Mouse (Mus musculus): ENCODE data around the gene Polr1d. TPM values are rescaled to one million over a fixed set of nuclear protein-coding genes. Genes with fewer than 3 reads are reported as not detected.

Gene Polr1d
- polyA plus RNA-seq, 1 experiment from 2014 or later, result 87.3 TPM

DNA sequence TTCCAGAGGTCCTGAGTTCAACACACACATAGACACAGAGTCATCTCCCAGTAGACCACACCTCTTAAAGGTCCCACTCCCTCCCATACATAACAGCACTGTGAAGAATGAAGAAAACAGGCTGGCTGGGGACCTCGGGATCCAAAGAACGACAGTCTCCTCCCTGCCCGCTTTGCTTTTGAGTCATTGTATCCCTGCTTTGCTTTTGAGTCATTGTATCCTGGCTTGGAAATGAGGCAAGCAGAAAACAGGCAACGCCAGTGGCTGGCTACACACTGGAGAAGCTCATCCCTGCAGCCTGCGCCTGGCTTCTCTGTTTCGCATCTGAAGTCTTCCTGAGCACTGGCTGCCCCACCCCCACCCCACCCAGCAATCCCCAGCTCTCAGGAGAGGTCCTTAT is 40.2 kb downstream of the Polr1d start:
- Histone ChIP-seq H3K4me3 (ENCODE audit: low read length) (no peak overlapping the region), H3K9ac (ENCODE audit: low read length) (no peak overlapping the region), H3K4me1 (ENCODE audit: control insufficient read depth, insufficient read depth, low read length) (no peaks in the 10 kb centered on the region), H3K27ac (ENCODE audit: low read length) (no peak overlapping the region), H3K27me3 (ENCODE audit: control insufficient read depth, insufficient read depth, low read length) (no peaks in the 10 kb centered on the region), H3K9me3 (replicated peaks; ENCODE audit: control insufficient read depth, low read length) (peaks cover 8% of the 10 kb centered on the region; the same call in 1 of the 2 replicates), H3K4me2 (ENCODE audit: low read depth, low read length) (no peak overlapping the region), H3K36me3 (ENCODE audit: control insufficient read depth, insufficient read depth) (peaks cover 5% of the 10 kb centered on the region)
- WGBS, result 43% methylated on average over 6 of the region's 6 CpGs
- no peak for ATAC-seq (replicated peaks; ENCODE audit: extremely low read depth, insufficient read depth, low FRiP score)

DNA sequence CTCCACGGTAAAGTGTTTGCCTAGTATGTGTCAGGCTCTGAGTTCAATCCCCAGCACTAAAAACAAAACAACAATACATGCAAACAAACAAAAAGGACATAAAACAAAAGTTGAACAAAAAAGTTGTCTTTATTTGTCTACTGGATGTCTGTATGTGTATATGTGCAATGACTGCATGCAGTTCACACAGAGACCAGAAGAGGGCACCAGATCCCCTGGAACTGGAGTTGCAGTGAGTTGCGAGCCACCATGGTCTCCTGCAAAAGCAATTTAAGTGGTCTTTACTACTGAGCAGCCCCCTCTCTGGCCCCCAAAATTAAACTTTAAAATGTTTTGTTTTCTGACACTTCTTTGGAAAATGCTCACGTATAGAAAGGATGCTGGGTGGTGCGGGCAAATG is 44.3 kb downstream of the Polr1d start:
- Histone ChIP-seq H3K9ac (ENCODE audit: low read length) (no peak overlapping the region), H3K27ac (ENCODE audit: low read length) (no peak overlapping the region), H3K4me2 (ENCODE audit: low read depth, low read length) (no peak overlapping the region), H3K27me3 (ENCODE audit: control insufficient read depth, insufficient read depth, low read length) (no peaks in the 10 kb centered on the region; the same call in 1 of the 2 replicates), H3K36me3 (ENCODE audit: control insufficient read depth, insufficient read depth) (no peaks in the 10 kb centered on the region), H3K4me3 (ENCODE audit: low read length) (no peak overlapping the region), H3K9me3 (replicated peaks; ENCODE audit: control insufficient read depth, low read length) (0 out of 2 replicates have a peak, but pooled peaks cover 6% of the 10 kb centered on the region), H3K4me1 (ENCODE audit: control insufficient read depth, insufficient read depth, low read length) (no peaks in the 10 kb centered on the region)
- 92% methylated on average over 4 of the region's 4 CpGs for WGBS
- no peak for ATAC-seq (replicated peaks; ENCODE audit: extremely low read depth, insufficient read depth, low FRiP score)

DNA sequence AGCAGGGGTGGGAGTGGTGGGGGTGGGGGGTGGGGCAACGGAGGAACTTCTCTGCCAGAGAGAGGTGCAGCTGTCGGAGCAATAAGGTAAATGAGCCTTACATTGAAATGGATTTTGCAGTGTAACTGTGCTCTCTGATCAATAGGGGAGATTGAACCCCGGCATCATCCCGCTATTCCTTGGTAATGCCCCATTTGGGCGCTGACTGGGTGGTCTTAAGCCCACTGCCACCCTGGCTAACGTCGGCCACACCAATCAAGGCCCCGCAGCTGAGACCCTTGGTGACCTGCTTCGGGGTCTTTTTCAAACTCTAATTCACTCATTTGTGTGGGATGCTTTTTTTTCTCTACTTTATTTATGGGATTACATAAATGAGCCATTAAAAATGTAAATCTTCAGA is 47.9 kb downstream of the Polr1d start:
- Histone ChIP-seq H3K4me3 (ENCODE audit: low read length) (no peak overlapping the region), H3K27me3 (ENCODE audit: control insufficient read depth, insufficient read depth, low read length) (no peaks in the 10 kb centered on the region; the same call in 1 of the 2 replicates), H3K9me3 (replicated peaks; ENCODE audit: control insufficient read depth, low read length) (peaks cover 7% of the 10 kb centered on the region; the same call in 1 of the 2 replicates), H3K4me1 (ENCODE audit: control insufficient read depth, insufficient read depth, low read length) (no peaks in the 10 kb centered on the region), H3K9ac (ENCODE audit: low read length) (no peak overlapping the region), H3K4me2 (ENCODE audit: low read depth, low read length) (no peak overlapping the region), H3K27ac (ENCODE audit: low read length) (no peak overlapping the region), H3K36me3 (ENCODE audit: control insufficient read depth, insufficient read depth) (no peaks in the 10 kb centered on the region)
- 65% methylated on average over 9 of the region's 9 CpGs for WGBS
- no peak for ATAC-seq (replicated peaks; ENCODE audit: extremely low read depth, insufficient read depth, low FRiP score)

DNA sequence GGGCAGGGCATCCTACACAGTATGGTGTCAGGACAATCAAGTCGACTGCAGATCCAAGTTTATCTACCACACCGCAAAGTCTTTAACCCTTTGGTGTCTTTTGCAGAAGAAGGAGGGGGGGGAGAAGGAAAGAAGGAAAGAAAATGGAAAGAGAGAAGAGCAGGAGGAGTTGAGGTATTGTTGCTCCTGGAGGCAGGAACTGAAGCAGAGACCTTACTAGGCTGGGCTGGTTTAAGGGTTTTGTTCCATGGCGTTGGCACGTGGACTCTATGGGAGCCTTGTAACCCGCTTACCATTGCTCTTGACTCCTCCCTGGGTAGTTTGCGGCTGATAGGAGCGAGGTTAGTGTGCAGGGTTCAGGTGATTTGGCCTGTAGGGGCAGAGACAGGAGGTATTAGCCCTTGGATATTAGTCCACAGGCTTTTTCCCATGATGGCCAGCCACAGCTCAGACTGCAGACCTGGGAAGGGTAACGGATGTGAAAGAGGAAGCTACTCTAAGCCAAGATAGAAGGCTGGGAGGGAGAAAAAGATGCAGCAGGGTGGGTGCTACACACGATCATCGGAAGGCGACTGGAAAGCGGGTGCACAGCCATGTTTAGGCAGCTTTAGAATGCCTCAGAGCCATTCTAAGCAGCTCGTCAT is 48.8 kb downstream of the Polr1d start:
- Histone ChIP-seq H3K36me3 (ENCODE audit: control insufficient read depth, insufficient read depth) (no peaks in the 10 kb centered on the region), H3K4me2 (ENCODE audit: low read depth, low read length) (no peak overlapping the region), H3K9me3 (replicated peaks; ENCODE audit: control insufficient read depth, low read length) (peaks cover 7% of the 10 kb centered on the region; the same call in 1 of the 2 replicates), H3K4me1 (ENCODE audit: control insufficient read depth, insufficient read depth, low read length) (no peaks in the 10 kb centered on the region), H3K9ac (ENCODE audit: low read length) (no peak overlapping the region), H3K4me3 (ENCODE audit: low read length) (no peak overlapping the region), H3K27me3 (ENCODE audit: control insufficient read depth, insufficient read depth, low read length) (no peaks in the 10 kb centered on the region; the same call in 1 of the 2 replicates), H3K27ac (ENCODE audit: low read length) (no peak overlapping the region)
- 82% methylated on average over 13 of the region's 13 CpGs for WGBS
- no peak for ATAC-seq (replicated peaks; ENCODE audit: extremely low read depth, insufficient read depth, low FRiP score)

DNA sequence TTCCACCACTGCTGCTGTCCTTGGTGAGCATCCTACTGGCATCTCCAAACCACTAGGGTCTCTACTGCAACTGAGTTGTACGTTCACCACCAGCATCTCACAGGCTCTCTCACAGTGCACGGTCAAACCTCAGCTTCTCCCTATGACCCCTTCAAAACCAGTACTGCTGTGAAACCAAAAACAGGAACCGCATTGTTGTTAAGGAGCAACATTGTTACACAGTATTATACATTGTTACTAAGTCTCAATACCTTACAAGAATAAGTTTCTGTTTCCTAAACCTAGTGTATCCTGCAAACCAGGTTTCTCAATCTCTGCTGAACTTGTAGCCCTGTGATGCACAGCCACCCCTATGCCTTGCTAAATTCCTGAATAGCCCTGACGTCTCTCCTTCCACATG is 51.0 kb downstream of the Polr1d start:
- Histone ChIP-seq H3K4me3 (ENCODE audit: low read length) (no peak overlapping the region), H3K27me3 (ENCODE audit: control insufficient read depth, insufficient read depth, low read length) (no peaks in the 10 kb centered on the region; the same call in 1 of the 2 replicates), H3K4me1 (ENCODE audit: control insufficient read depth, insufficient read depth, low read length) (no peaks in the 10 kb centered on the region), H3K27ac (ENCODE audit: low read length) (no peak overlapping the region), H3K9me3 (replicated peaks; ENCODE audit: control insufficient read depth, low read length) (peaks cover 5% of the 10 kb centered on the region; the same call in 1 of the 2 replicates), H3K9ac (ENCODE audit: low read length) (no peak overlapping the region), H3K36me3 (ENCODE audit: control insufficient read depth, insufficient read depth) (no peaks in the 10 kb centered on the region), H3K4me2 (ENCODE audit: low read depth, low read length) (no peak overlapping the region)
- WGBS, result 75% methylated on average over 4 of the region's 4 CpGs
- ATAC-seq (replicated peaks; ENCODE audit: extremely low read depth, insufficient read depth, low FRiP score), result no peak

DNA sequence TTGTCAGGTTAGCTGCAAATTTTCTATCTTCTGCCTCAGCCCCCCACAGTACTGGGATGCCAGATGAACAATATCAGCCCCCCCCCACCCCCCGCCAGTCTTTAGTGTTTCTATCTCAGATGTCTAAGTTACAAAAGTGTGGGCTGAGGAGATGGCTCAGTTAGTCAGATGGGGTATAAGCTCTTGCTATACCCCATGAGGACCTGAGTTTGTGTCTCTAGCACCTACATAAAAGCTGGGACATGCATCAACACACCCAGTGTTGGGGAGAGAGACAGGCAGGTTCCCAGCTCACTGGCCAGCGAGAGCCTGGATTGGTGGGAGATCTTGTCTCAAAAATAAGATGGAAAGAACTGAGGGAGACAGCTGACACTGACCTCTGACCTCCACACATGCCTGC is 52.6 kb downstream of the Polr1d start:
- peaks cover 5% of the 10 kb centered on the region; the same call in 1 of the 2 replicates for H3K9me3 ChIP-seq (replicated peaks; ENCODE audit: control insufficient read depth, low read length)
- no peaks in the 10 kb centered on the region for H3K36me3 ChIP-seq (ENCODE audit: control insufficient read depth, insufficient read depth)
- H3K4me2 ChIP-seq (ENCODE audit: low read depth, low read length), result no peak overlapping the region
- ATAC-seq (replicated peaks; ENCODE audit: extremely low read depth, insufficient read depth, low FRiP score), result no peak
- no peak overlapping the region for H3K4me3 ChIP-seq (ENCODE audit: low read length)
- no peak overlapping the region for H3K27ac ChIP-seq (ENCODE audit: low read length)
- no peaks in the 10 kb centered on the region for H3K4me1 ChIP-seq (ENCODE audit: control insufficient read depth, insufficient read depth, low read length)
- no peak overlapping the region for H3K9ac ChIP-seq (ENCODE audit: low read length)
- WGBS, result 83% methylated on average over 2 of the region's 2 CpGs
- no peaks in the 10 kb centered on the region; the same call in 1 of the 2 replicates for H3K27me3 ChIP-seq (ENCODE audit: control insufficient read depth, insufficient read depth, low read length)

DNA sequence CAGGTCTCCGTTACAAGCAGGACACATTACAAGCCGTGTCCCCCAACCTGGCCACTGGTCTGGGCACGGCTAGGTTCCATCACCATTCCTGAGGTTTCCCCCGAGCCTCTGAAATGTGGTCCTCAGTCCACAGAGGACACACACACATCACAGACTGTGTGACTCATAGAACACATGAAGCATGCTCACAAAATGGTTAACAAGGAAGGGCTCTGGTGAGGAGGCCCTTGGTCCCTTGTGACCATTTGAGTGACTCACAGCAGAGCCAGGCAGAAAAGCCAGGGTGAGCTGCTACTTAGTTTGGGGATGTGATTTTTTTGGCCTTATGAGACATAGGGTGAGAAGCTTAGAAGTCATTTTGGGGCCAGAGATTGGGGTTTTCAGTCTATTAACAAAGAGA is 55.1 kb downstream of the Polr1d start:
- ATAC-seq (replicated peaks; ENCODE audit: extremely low read depth, insufficient read depth, low FRiP score), result no peak
- H3K4me3 ChIP-seq (ENCODE audit: low read length), result no peak overlapping the region
- H3K4me2 ChIP-seq (ENCODE audit: low read depth, low read length), result no peak overlapping the region
- peaks cover under 1% of the 10 kb centered on the region; the same call in 1 of the 2 replicates for H3K9me3 ChIP-seq (replicated peaks; ENCODE audit: control insufficient read depth, low read length)
- no peak overlapping the region for H3K27ac ChIP-seq (ENCODE audit: low read length)
- WGBS, result 83% methylated on average over 4 of the region's 4 CpGs
- H3K9ac ChIP-seq (ENCODE audit: low read length), result no peak overlapping the region
- no peaks in the 10 kb centered on the region for H3K27me3 ChIP-seq (ENCODE audit: control insufficient read depth, insufficient read depth, low read length)
- H3K36me3 ChIP-seq (ENCODE audit: control insufficient read depth, insufficient read depth), result no peaks in the 10 kb centered on the region
- H3K4me1 ChIP-seq (ENCODE audit: control insufficient read depth, insufficient read depth, low read length), result no peaks in the 10 kb centered on the region

DNA sequence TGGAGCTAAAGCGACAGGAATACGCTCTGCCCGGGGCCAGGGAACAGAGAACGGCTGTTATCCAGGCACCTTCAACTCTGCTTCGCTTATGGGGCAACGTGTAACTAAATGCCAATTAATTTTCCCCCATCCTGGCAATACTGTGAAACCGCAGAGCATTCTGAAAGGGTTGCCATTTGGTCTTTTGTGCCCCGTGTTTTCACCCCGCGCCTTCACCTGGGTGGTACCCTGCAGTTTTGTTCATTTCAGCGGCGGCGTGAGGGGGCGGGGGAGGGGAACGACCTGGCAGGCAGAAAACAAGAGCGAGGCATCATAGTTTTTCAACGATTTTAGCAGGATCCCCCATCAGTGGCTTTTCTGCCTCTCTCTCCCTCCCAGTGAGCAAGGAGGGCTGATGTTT is 56.8 kb downstream of the Polr1d start:
- H3K9me3 ChIP-seq (replicated peaks; ENCODE audit: control insufficient read depth, low read length), result no peaks in the 10 kb centered on the region
- H3K4me3 ChIP-seq (ENCODE audit: low read length), result peak overlapping the region; percentile 32
- H3K4me2 ChIP-seq (ENCODE audit: low read depth, low read length), result peak overlapping the region; percentile 59
- H3K36me3 ChIP-seq (ENCODE audit: control insufficient read depth, insufficient read depth), result no peaks in the 10 kb centered on the region
- ATAC-seq (replicated peaks; ENCODE audit: extremely low read depth, insufficient read depth, low FRiP score), result no peak
- H3K9ac ChIP-seq (ENCODE audit: low read length), result no peak overlapping the region
- no peak overlapping the region for H3K27ac ChIP-seq (ENCODE audit: low read length)
- H3K4me1 ChIP-seq (ENCODE audit: control insufficient read depth, insufficient read depth, low read length), result no peaks in the 10 kb centered on the region
- no peaks in the 10 kb centered on the region for H3K27me3 ChIP-seq (ENCODE audit: control insufficient read depth, insufficient read depth, low read length)
- 13% methylated on average over 17 of the region's 17 CpGs for WGBS

DNA sequence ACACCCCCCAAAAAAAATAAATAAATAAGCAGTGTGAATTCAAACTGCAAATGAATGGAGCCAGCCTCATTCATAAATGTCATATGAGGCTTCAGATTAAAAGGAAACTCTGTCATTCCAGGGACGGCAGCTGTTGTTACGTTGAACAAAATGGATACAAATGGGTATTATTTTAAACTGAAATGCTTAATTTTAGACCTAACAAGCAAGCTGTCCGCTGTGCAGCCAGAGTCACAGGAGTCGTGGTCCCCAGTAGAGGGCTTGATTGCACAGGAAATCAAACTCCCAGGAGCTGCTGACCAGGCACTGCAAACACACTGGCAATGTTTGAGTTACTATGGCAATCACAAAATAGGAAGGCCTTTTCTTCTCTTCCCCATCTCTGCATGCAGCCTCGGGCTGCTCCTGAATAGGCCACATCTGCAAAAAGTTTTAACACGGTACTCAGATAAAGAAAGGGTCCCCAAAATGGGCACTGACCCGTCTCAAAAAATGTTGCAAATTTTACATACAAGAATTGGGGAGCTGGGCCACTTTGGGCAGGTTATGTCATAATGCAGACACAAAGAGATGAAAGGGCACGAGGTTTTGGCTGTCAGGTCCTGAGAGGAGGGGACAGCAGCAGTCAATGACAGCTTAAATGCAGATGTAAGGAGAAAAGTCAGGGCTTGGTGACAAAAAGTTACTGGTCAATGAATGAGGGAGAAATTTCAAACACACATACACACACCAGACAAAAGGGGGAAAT is 57.7 kb downstream of the Polr1d start:
- no peak overlapping the region for H3K9ac ChIP-seq (ENCODE audit: low read length)
- no peaks in the 10 kb centered on the region for H3K4me1 ChIP-seq (ENCODE audit: control insufficient read depth, insufficient read depth, low read length)
- WGBS, result 52% methylated on average over 8 of the region's 8 CpGs
- H3K9me3 ChIP-seq (replicated peaks; ENCODE audit: control insufficient read depth, low read length), result no peaks in the 10 kb centered on the region
- H3K27ac ChIP-seq (ENCODE audit: low read length), result no peak overlapping the region
- no peak overlapping the region for H3K4me3 ChIP-seq (ENCODE audit: low read length)
- no peaks in the 10 kb centered on the region for H3K27me3 ChIP-seq (ENCODE audit: control insufficient read depth, insufficient read depth, low read length)
- H3K4me2 ChIP-seq (ENCODE audit: low read depth, low read length), result no peak overlapping the region
- no peaks in the 10 kb centered on the region for H3K36me3 ChIP-seq (ENCODE audit: control insufficient read depth, insufficient read depth)
- ATAC-seq (replicated peaks; ENCODE audit: extremely low read depth, insufficient read depth, low FRiP score), result no peak
